Mouse (Mus musculus) frontal cortex, postnatal 25 days (tissue): Measurements from ENCODE around the gene Dlgap1.
"Not testable (repeated sequence)": the region's sequence is repeated elsewhere in the genome, so short reads cannot be mapped to it uniquely, and the experiment has no call there.

Source experiments
- DNase-seq, 2 experiments: peaks; one replicate each; pipeline ENCODE4 v3.0.0; 2022; ENCODE audit warnings: low spot score in 2 of 2

Gene Dlgap1

GRCm38 (mm10) chr17:70805866-70806265 lies 837.0 kb downstream of the Dlgap1 start:
- no peak for DNase-seq

GRCm38 (mm10) chr17:70806600-70806999 lies 837.7 kb downstream of the Dlgap1 start:
- no peak for DNase-seq

- DNase-seq: no peak
Observed at GRCm38 (mm10) chr17:70807885-70808284, 839.0 kb downstream of the Dlgap1 start.

GRCm38 (mm10) chr17:70808837-70809236 lies 840.0 kb downstream of the Dlgap1 start:
- no peak for DNase-seq

GRCm38 (mm10) chr17:70809776-70810175 lies 840.9 kb downstream of the Dlgap1 start:
- no peak for DNase-seq

- DNase-seq: no peak
Observed at GRCm38 (mm10) chr17:70810795-70811194, 841.9 kb downstream of the Dlgap1 start.

GRCm38 (mm10) chr17:70815001-70815400 lies 846.1 kb downstream of the Dlgap1 start:
- no peak for DNase-seq

- DNase-seq: no peak
Observed at GRCm38 (mm10) chr17:70817862-70818451, 849.1 kb downstream of the Dlgap1 start.

GRCm38 (mm10) chr17:70823083-70823482 lies 854.2 kb downstream of the Dlgap1 start:
- no peak for DNase-seq

GRCm38 (mm10) chr17:70826227-70826626 lies 857.4 kb downstream of the Dlgap1 start:
- DNase-seq: peak; percentile 49 to 72

- not testable (repeated sequence) for DNase-seq
Observed at GRCm38 (mm10) chr17:70827463-70828179, 858.7 kb downstream of the Dlgap1 start.

GRCm38 (mm10) chr17:70828180-70828528 lies 859.3 kb downstream of the Dlgap1 start:
- no peak for DNase-seq

GRCm38 (mm10) chr17:70828569-70828968 lies 859.7 kb downstream of the Dlgap1 start:
- DNase-seq: no peak

GRCm38 (mm10) chr17:70829217-70829616 lies 860.3 kb downstream of the Dlgap1 start:
- DNase-seq: no peak

- no peak for DNase-seq
Observed at GRCm38 (mm10) chr17:70829943-70830715, 861.3 kb downstream of the Dlgap1 start.

- DNase-seq: no peak
Observed at GRCm38 (mm10) chr17:70831591-70831990, 862.7 kb downstream of the Dlgap1 start.

- DNase-seq: no peak
Observed at GRCm38 (mm10) chr17:70832544-70832943, 863.7 kb downstream of the Dlgap1 start.

GRCm38 (mm10) chr17:70834430-70834965 lies 865.6 kb downstream of the Dlgap1 start:
- DNase-seq: no peak

GRCm38 (mm10) chr17:70835071-70835790 lies 866.4 kb downstream of the Dlgap1 start:
- DNase-seq: no peak

- DNase-seq: no peak
Observed at GRCm38 (mm10) chr17:70836820-70837219, 867.9 kb downstream of the Dlgap1 start.

GRCm38 (mm10) chr17:70837474-70837873 lies 868.6 kb downstream of the Dlgap1 start:
- DNase-seq: not testable (repeated sequence)

GRCm38 (mm10) chr17:70838031-70838430 lies 869.2 kb downstream of the Dlgap1 start:
- no peak for DNase-seq
